Mouse (Mus musculus): ENCODE measurements around the gene Cdyl2. TPM values are rescaled to one million over a fixed set of nuclear protein-coding genes. Genes with fewer than 3 reads are reported as not detected.

The Cdyl2 gene
- polyA plus RNA-seq, 1 experiment from 2014 or later: 12.7 TPM

- Histone ChIP-seq H3K27me3 (ENCODE audit: control insufficient read depth, insufficient read depth, low read length) (no peaks in the 10 kb centered on the region), H3K4me3 (replicated peaks; ENCODE audit: low read length) (no peak overlapping the region), H3K9me3 (ENCODE audit: control insufficient read depth, low read length) (peaks cover 5% of the 10 kb centered on the region; the same call in 1 of the 2 replicates), H3K27ac (no peak overlapping the region), H3K4me1 (replicated peaks; ENCODE audit: control insufficient read depth, insufficient read depth, low read length) (no peaks in the 10 kb centered on the region), H3K9ac (no peak overlapping the region), H3K4me2 (replicated peaks) (no peak overlapping the region), H3K36me3 (replicated peaks; ENCODE audit: control insufficient read depth, insufficient read depth) (no peaks in the 10 kb centered on the region)
- 93% methylated on average over 6 of the region's 6 CpGs for WGBS
- DNase-seq (ENCODE audit: low spot score) (no peak), ATAC-seq (ENCODE audit: low FRiP score) (no peak)
Measured at GRCm38 (mm10) chr8:116599728-116600127, 133.1 kb downstream of the Cdyl2 start.

GRCm38 (mm10) chr8:116591226-116591625, 141.6 kb downstream of the Cdyl2 start:
- 74% methylated on average over 10 of the region's 10 CpGs for WGBS
- Histone ChIP-seq H3K4me2 (replicated peaks) (no peak overlapping the region), H3K9ac (no peak overlapping the region), H3K4me1 (replicated peaks; ENCODE audit: control insufficient read depth, insufficient read depth, low read length) (no peaks in the 10 kb centered on the region), H3K9me3 (ENCODE audit: control insufficient read depth, low read length) (no peaks in the 10 kb centered on the region), H3K4me3 (replicated peaks; ENCODE audit: low read length) (no peak overlapping the region), H3K27me3 (ENCODE audit: control insufficient read depth, insufficient read depth, low read length) (no peaks in the 10 kb centered on the region), H3K27ac (no peak overlapping the region), H3K36me3 (replicated peaks; ENCODE audit: control insufficient read depth, insufficient read depth) (no peaks in the 10 kb centered on the region)
- no peak for ATAC-seq (ENCODE audit: low FRiP score)
- no peak for DNase-seq (ENCODE audit: low spot score)

- no peak overlapping the region for H3K4me3 ChIP-seq (replicated peaks; ENCODE audit: low read length)
- ATAC-seq (ENCODE audit: low FRiP score) (no peak), DNase-seq (ENCODE audit: low spot score) (no peak)
- H3K9ac ChIP-seq: no peak overlapping the region
- WGBS: 89% methylated on average over 4 of the region's 4 CpGs
- H3K4me2 ChIP-seq (replicated peaks): no peak overlapping the region
- no peaks in the 10 kb centered on the region for H3K36me3 ChIP-seq (replicated peaks; ENCODE audit: control insufficient read depth, insufficient read depth)
- H3K27me3 ChIP-seq (ENCODE audit: control insufficient read depth, insufficient read depth, low read length): no peaks in the 10 kb centered on the region
- H3K9me3 ChIP-seq (ENCODE audit: control insufficient read depth, low read length): no peaks in the 10 kb centered on the region
- H3K27ac ChIP-seq: no peak overlapping the region
- H3K4me1 ChIP-seq (replicated peaks; ENCODE audit: control insufficient read depth, insufficient read depth, low read length): no peaks in the 10 kb centered on the region
Measured at GRCm38 (mm10) chr8:116590546-116590945, 142.2 kb downstream of the Cdyl2 start.

- Histone ChIP-seq H3K9ac (no peak overlapping the region), H3K4me2 (replicated peaks) (no peak overlapping the region), H3K9me3 (ENCODE audit: control insufficient read depth, low read length) (no peaks in the 10 kb centered on the region), H3K4me3 (replicated peaks; ENCODE audit: low read length) (no peak overlapping the region), H3K4me1 (replicated peaks; ENCODE audit: control insufficient read depth, insufficient read depth, low read length) (no peaks in the 10 kb centered on the region), H3K27me3 (ENCODE audit: control insufficient read depth, insufficient read depth, low read length) (no peaks in the 10 kb centered on the region), H3K36me3 (replicated peaks; ENCODE audit: control insufficient read depth, insufficient read depth) (no peaks in the 10 kb centered on the region), H3K27ac (no peak overlapping the region)
- ATAC-seq (ENCODE audit: low FRiP score) (no peak), DNase-seq (ENCODE audit: low spot score) (no peak)
- WGBS: 88% methylated on average over 14 of the region's 14 CpGs
Measured at GRCm38 (mm10) chr8:116590106-116590505, 142.7 kb downstream of the Cdyl2 start.

- Histone ChIP-seq H3K27me3 (ENCODE audit: control insufficient read depth, insufficient read depth, low read length) (no peaks in the 10 kb centered on the region), H3K27ac (no peak overlapping the region), H3K9me3 (ENCODE audit: control insufficient read depth, low read length) (no peaks in the 10 kb centered on the region), H3K4me3 (replicated peaks; ENCODE audit: low read length) (no peak overlapping the region), H3K36me3 (replicated peaks; ENCODE audit: control insufficient read depth, insufficient read depth) (no peaks in the 10 kb centered on the region), H3K4me2 (replicated peaks) (0 out of 2 replicates have a peak overlapping the region, but pooled peaks have one; percentile 11), H3K9ac (no peak overlapping the region), H3K4me1 (replicated peaks; ENCODE audit: control insufficient read depth, insufficient read depth, low read length) (no peaks in the 10 kb centered on the region)
- ATAC-seq (ENCODE audit: low FRiP score): no peak
- DNase-seq (ENCODE audit: low spot score): no peak
- 79% methylated on average over 19 of the region's 19 CpGs for WGBS
Measured at GRCm38 (mm10) chr8:116587616-116588468, 144.9 kb downstream of the Cdyl2 start.

GRCm38 (mm10) chr8:116581318-116582019, 151.3 kb downstream of the Cdyl2 start:
- no peak for DNase-seq (ENCODE audit: low spot score)
- ATAC-seq (ENCODE audit: low FRiP score): no peak
- WGBS: 88% methylated on average over 11 of the region's 11 CpGs
- H3K4me3 ChIP-seq (replicated peaks; ENCODE audit: low read length): no peak overlapping the region
- no peak overlapping the region for H3K9ac ChIP-seq
- H3K27me3 ChIP-seq (ENCODE audit: control insufficient read depth, insufficient read depth, low read length): no peaks in the 10 kb centered on the region
- H3K4me1 ChIP-seq (replicated peaks; ENCODE audit: control insufficient read depth, insufficient read depth, low read length): no peaks in the 10 kb centered on the region
- peaks cover 12% of the 10 kb centered on the region; the same call in 1 of the 2 replicates for H3K36me3 ChIP-seq (replicated peaks; ENCODE audit: control insufficient read depth, insufficient read depth)
- no peak overlapping the region for H3K4me2 ChIP-seq (replicated peaks)
- H3K27ac ChIP-seq: no peak overlapping the region
- H3K9me3 ChIP-seq (ENCODE audit: control insufficient read depth, low read length): no peaks in the 10 kb centered on the region

GRCm38 (mm10) chr8:116576732-116577131, 156.1 kb downstream of the Cdyl2 start:
- Histone ChIP-seq H3K4me1 (replicated peaks; ENCODE audit: control insufficient read depth, insufficient read depth, low read length) (no peaks in the 10 kb centered on the region), H3K4me2 (replicated peaks) (no peak overlapping the region), H3K27me3 (ENCODE audit: control insufficient read depth, insufficient read depth, low read length) (no peaks in the 10 kb centered on the region), H3K9ac (no peak overlapping the region), H3K4me3 (replicated peaks; ENCODE audit: low read length) (no peak overlapping the region), H3K36me3 (replicated peaks; ENCODE audit: control insufficient read depth, insufficient read depth) (peaks cover 3% of the 10 kb centered on the region; the same call in 1 of the 2 replicates), H3K9me3 (ENCODE audit: control insufficient read depth, low read length) (no peaks in the 10 kb centered on the region), H3K27ac (no peak overlapping the region)
- DNase-seq (ENCODE audit: low spot score) (no peak), ATAC-seq (ENCODE audit: low FRiP score) (no peak)
- 98% methylated on average over 2 of the region's 2 CpGs for WGBS

GRCm38 (mm10) chr8:116573085-116573484, 159.7 kb downstream of the Cdyl2 start:
- ATAC-seq (ENCODE audit: low FRiP score) (no peak), DNase-seq (ENCODE audit: low spot score) (no peak)
- no peaks in the 10 kb centered on the region for H3K9me3 ChIP-seq (ENCODE audit: control insufficient read depth, low read length)
- no peak overlapping the region for H3K4me3 ChIP-seq (replicated peaks; ENCODE audit: low read length)
- H3K9ac ChIP-seq: no peak overlapping the region
- H3K36me3 ChIP-seq (replicated peaks; ENCODE audit: control insufficient read depth, insufficient read depth): no peaks in the 10 kb centered on the region; the same call in 1 of the 2 replicates
- H3K4me2 ChIP-seq (replicated peaks): no peak overlapping the region
- H3K4me1 ChIP-seq (replicated peaks; ENCODE audit: control insufficient read depth, insufficient read depth, low read length): no peaks in the 10 kb centered on the region
- 81% methylated on average over 5 of the region's 5 CpGs for WGBS
- H3K27ac ChIP-seq: no peak overlapping the region
- no peaks in the 10 kb centered on the region for H3K27me3 ChIP-seq (ENCODE audit: control insufficient read depth, insufficient read depth, low read length)

- no peak for DNase-seq (ENCODE audit: low spot score)
- WGBS: 81% methylated on average over 3 of the region's 3 CpGs
Measured at GRCm38 (mm10) chr8:116552778-116553177, 180.0 kb downstream of the Cdyl2 start.

More at GRCm38 (mm10) chr8:116552778-116553177, 180.0 kb downstream of the Cdyl2 start:
- no peak overlapping the region for H3K4me2 ChIP-seq (replicated peaks)
- no peaks in the 10 kb centered on the region for H3K4me1 ChIP-seq (replicated peaks; ENCODE audit: control insufficient read depth, insufficient read depth, low read length)
- no peak for ATAC-seq (ENCODE audit: low FRiP score)
- H3K36me3 ChIP-seq (replicated peaks; ENCODE audit: control insufficient read depth, insufficient read depth): no peaks in the 10 kb centered on the region
- no peaks in the 10 kb centered on the region for H3K9me3 ChIP-seq (ENCODE audit: control insufficient read depth, low read length)
- H3K9ac ChIP-seq: no peak overlapping the region
- no peak overlapping the region for H3K27ac ChIP-seq
- H3K4me3 ChIP-seq (replicated peaks; ENCODE audit: low read length): no peak overlapping the region
- no peaks in the 10 kb centered on the region for H3K27me3 ChIP-seq (ENCODE audit: control insufficient read depth, insufficient read depth, low read length)

All from hindbrain, embryonic 14.5 days (tissue).